Mouse (Mus musculus): ENCODE data around the gene Cd3e. TPM values are rescaled to one million over a fixed set of nuclear protein-coding genes. Genes with fewer than 3 reads are reported as not detected.

The Cd3e gene
- total and polyA plus RNA-seq, 2 experiments: 0.09 to 0.82 TPM

DNA sequence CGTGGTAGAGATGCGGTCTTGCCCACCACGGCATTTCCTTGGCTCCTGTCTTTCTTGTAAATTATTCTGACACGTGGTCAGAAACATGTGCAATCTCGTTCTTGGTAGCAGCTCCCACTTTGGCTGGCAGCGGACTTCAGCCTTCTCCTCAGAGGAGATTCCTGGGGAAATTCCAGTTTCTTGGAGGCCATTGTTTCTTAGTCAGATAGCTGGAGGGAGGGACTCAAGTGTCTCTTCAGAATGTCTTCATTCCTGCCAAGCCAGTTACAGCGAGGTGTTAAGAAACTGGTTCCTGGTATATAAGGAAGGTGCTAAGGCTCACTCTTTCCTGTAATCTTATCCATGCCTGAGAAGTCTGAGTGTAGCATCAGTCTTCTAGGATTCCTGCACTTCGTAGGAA lies 17.9 kb upstream of the Cd3e start:
- peaks cover 15% of the 10 kb centered on the region for H3K4me1 ChIP-seq (ENCODE audit: control insufficient read depth, insufficient read depth, low read length)
- H3K27ac ChIP-seq (replicated peaks; ENCODE audit: insufficient read depth, low read depth, low read length): no peak overlapping the region
- 85% methylated on average over 8 of the region's 8 CpGs for WGBS
- TF ChIP-seq POLR2A (IDR thresholded peaks at IDR 0.05; ENCODE audit: extremely low read depth, insufficient read depth, low read length) (no peak), CTCF (IDR thresholded peaks at IDR 0.05; ENCODE audit: low read depth, low read length) (no peak)
- H3K4me3 ChIP-seq (ENCODE audit: insufficient read depth, low read depth, low read length): no peak overlapping the region
- no peak overlapping the region for H3K9ac ChIP-seq (ENCODE audit: low read depth, low read length)
- DNase-seq (ENCODE audit: extremely low read depth, low read depth, low spot score): no peak
- no peaks in the 10 kb centered on the region for H3K36me3 ChIP-seq (ENCODE audit: control insufficient read depth, insufficient read depth, low read length)
- H3K79me2 ChIP-seq (ENCODE audit: control insufficient read depth, insufficient read depth, low read length): no peaks in the 10 kb centered on the region
- H3K27me3 ChIP-seq (ENCODE audit: control insufficient read depth, insufficient read depth, low read length): no peaks in the 10 kb centered on the region

DNA sequence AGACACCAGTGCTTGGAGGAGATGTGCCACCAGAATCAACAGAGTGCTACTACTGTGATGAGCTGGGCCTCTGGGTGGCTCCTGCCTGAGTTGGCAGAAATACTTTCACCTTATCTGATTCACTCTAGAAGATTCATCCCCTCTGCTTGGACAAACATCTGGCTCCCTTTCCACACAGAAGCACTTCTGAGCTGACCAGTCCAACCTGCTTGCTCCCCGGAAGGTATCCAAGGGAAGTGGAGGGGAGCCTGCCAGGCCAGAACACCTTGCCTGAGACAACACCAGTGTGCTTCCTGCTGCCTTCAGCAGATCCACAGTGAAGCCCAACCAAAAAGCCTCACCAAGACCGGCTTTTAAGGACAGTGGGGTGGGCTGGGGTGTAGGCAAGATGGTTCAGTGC lies 14.8 kb upstream of the Cd3e start:
- TF ChIP-seq CTCF (IDR thresholded peaks at IDR 0.05; ENCODE audit: low read depth, low read length) (no peak), POLR2A (IDR thresholded peaks at IDR 0.05; ENCODE audit: extremely low read depth, insufficient read depth, low read length) (no peak)
- H3K27me3 ChIP-seq (ENCODE audit: control insufficient read depth, insufficient read depth, low read length): no peaks in the 10 kb centered on the region
- no peak overlapping the region for H3K9ac ChIP-seq (ENCODE audit: low read depth, low read length)
- peak; percentile 12 for DNase-seq (ENCODE audit: extremely low read depth, low read depth, low spot score)
- no peak overlapping the region for H3K27ac ChIP-seq (replicated peaks; ENCODE audit: insufficient read depth, low read depth, low read length)
- no peaks in the 10 kb centered on the region for H3K36me3 ChIP-seq (ENCODE audit: control insufficient read depth, insufficient read depth, low read length)
- H3K4me3 ChIP-seq (ENCODE audit: insufficient read depth, low read depth, low read length): no peak overlapping the region
- no peaks in the 10 kb centered on the region for H3K79me2 ChIP-seq (ENCODE audit: control insufficient read depth, insufficient read depth, low read length)
- WGBS: 80% methylated on average over 2 of the region's 2 CpGs
- H3K4me1 ChIP-seq (ENCODE audit: control insufficient read depth, insufficient read depth, low read length): no peaks in the 10 kb centered on the region; the same call in 1 of the 2 replicates

DNA sequence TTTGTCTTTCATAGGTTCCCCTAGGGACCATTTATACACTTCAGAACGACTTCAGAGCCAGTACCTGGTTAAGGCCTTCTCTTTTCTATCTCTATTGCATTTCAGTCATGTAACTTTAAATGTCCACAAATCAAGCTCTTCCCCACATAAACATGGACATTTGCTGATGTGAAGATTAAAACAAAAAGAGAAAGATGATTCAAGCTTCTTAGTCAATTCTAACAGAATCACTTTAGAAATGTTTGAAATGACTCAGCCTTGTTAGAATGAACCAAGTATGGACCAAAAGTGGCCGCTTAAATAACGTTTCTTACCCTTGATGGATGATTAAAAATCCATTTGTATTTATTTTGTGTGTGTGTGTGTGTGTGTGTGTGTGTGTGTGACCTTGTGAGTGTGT lies 14.2 kb upstream of the Cd3e start:
- Histone ChIP-seq H3K27me3 (ENCODE audit: control insufficient read depth, insufficient read depth, low read length) (no peaks in the 10 kb centered on the region), H3K4me3 (ENCODE audit: insufficient read depth, low read depth, low read length) (no peak overlapping the region), H3K79me2 (ENCODE audit: control insufficient read depth, insufficient read depth, low read length) (no peaks in the 10 kb centered on the region), H3K27ac (replicated peaks; ENCODE audit: insufficient read depth, low read depth, low read length) (no peak overlapping the region), H3K9ac (ENCODE audit: low read depth, low read length) (no peak overlapping the region), H3K4me1 (ENCODE audit: control insufficient read depth, insufficient read depth, low read length) (no peaks in the 10 kb centered on the region; the same call in 1 of the 2 replicates), H3K36me3 (ENCODE audit: control insufficient read depth, insufficient read depth, low read length) (no peaks in the 10 kb centered on the region)
- TF ChIP-seq CTCF (IDR thresholded peaks at IDR 0.05; ENCODE audit: low read depth, low read length) (no peak), POLR2A (IDR thresholded peaks at IDR 0.05; ENCODE audit: extremely low read depth, insufficient read depth, low read length) (no peak)
- DNase-seq (ENCODE audit: extremely low read depth, low read depth, low spot score): no peak
- WGBS: 66% methylated on average over 3 of the region's 3 CpGs

DNA sequence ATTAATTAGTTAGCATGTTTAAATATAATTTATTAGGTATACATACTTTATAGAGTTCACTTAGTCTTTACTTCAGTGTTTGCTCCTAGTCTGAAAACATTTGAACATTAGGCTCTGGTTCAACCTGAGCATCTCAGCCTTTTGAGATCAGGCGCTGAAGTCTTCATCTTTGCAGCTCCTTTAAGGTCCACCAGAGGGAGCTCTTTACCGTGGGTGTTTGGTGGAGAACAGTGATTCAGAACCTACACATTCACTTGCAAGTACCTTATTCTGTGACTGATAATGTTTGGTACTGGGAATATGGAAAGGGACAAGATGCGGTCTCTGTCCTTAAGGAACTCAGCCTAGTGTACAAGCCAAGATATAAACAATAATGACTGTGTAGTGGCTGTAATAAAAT lies 13.4 kb upstream of the Cd3e start:
- DNase-seq (ENCODE audit: extremely low read depth, low read depth, low spot score): peak; percentile 69
- no peak overlapping the region for H3K27ac ChIP-seq (replicated peaks; ENCODE audit: insufficient read depth, low read depth, low read length)
- H3K27me3 ChIP-seq (ENCODE audit: control insufficient read depth, insufficient read depth, low read length): no peaks in the 10 kb centered on the region
- H3K9ac ChIP-seq (ENCODE audit: low read depth, low read length): no peak overlapping the region
- no peaks in the 10 kb centered on the region for H3K36me3 ChIP-seq (ENCODE audit: control insufficient read depth, insufficient read depth, low read length)
- TF ChIP-seq CTCF (IDR thresholded peaks at IDR 0.05; ENCODE audit: low read depth, low read length) (peak; percentile 53), POLR2A (IDR thresholded peaks at IDR 0.05; ENCODE audit: extremely low read depth, insufficient read depth, low read length) (no peak)
- no peaks in the 10 kb centered on the region for H3K79me2 ChIP-seq (ENCODE audit: control insufficient read depth, insufficient read depth, low read length)
- WGBS: 9% methylated on average over 3 of the region's 3 CpGs
- no peak overlapping the region for H3K4me3 ChIP-seq (ENCODE audit: insufficient read depth, low read depth, low read length)
- no peaks in the 10 kb centered on the region; the same call in 1 of the 2 replicates for H3K4me1 ChIP-seq (ENCODE audit: control insufficient read depth, insufficient read depth, low read length)

DNA sequence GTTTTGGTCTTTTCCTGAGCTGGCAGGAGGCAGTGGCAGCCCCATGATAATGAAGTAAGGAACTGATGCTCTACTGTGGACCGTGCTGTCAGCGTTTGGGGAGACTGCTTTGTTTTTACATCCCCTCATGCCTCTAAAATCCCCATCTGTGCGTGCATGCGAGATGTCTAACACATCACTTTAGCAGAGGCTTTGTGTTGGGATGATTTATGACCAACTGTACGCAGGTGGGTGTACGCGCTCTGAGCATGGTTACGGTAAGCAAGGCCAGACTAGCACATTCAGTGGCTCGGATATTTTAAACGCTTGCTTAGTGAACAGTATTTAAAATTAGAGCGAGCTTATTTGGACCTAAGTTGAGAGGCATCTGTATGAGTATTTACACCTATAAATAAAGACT lies 8.6 kb upstream of the Cd3e start:
- WGBS: 87% methylated on average over 11 of the region's 11 CpGs
- Histone ChIP-seq H3K4me3 (ENCODE audit: insufficient read depth, low read depth, low read length) (no peak overlapping the region), H3K9ac (ENCODE audit: low read depth, low read length) (no peak overlapping the region), H3K27ac (replicated peaks; ENCODE audit: insufficient read depth, low read depth, low read length) (no peak overlapping the region), H3K27me3 (ENCODE audit: control insufficient read depth, insufficient read depth, low read length) (no peaks in the 10 kb centered on the region), H3K4me1 (ENCODE audit: control insufficient read depth, insufficient read depth, low read length) (no peaks in the 10 kb centered on the region), H3K79me2 (ENCODE audit: control insufficient read depth, insufficient read depth, low read length) (no peaks in the 10 kb centered on the region), H3K36me3 (ENCODE audit: control insufficient read depth, insufficient read depth, low read length) (no peaks in the 10 kb centered on the region)
- TF ChIP-seq CTCF (IDR thresholded peaks at IDR 0.05; ENCODE audit: low read depth, low read length) (no peak), POLR2A (IDR thresholded peaks at IDR 0.05; ENCODE audit: extremely low read depth, insufficient read depth, low read length) (no peak)
- no peak for DNase-seq (ENCODE audit: extremely low read depth, low read depth, low spot score)

DNA sequence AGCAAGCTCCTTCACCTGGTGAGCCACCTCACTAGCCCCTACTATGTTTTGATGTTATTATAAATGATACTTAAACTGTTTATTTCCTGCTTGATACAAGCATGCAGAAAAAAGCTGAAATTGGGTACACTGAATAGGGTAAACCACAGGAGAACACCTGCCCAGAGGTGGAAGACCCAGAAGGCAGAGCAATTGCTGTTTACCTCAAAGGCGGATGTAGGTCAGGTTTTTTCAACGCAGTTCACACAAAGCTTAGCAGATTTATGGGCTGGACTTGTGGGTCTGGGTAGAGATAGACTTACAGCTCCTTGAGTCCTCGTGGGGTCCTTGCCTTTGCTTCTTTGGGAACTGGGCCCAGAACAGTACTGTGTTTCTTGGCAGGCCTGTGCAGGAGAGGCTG lies 6.4 kb upstream of the Cd3e start:
- no peak overlapping the region for H3K9ac ChIP-seq (ENCODE audit: low read depth, low read length)
- no peak for DNase-seq (ENCODE audit: extremely low read depth, low read depth, low spot score)
- no peaks in the 10 kb centered on the region for H3K79me2 ChIP-seq (ENCODE audit: control insufficient read depth, insufficient read depth, low read length)
- TF ChIP-seq CTCF (IDR thresholded peaks at IDR 0.05; ENCODE audit: low read depth, low read length): no peak
- TF ChIP-seq POLR2A (IDR thresholded peaks at IDR 0.05; ENCODE audit: extremely low read depth, insufficient read depth, low read length): no peak
- WGBS: 75% methylated on average over 3 of the region's 3 CpGs
- no peak overlapping the region for H3K4me3 ChIP-seq (ENCODE audit: insufficient read depth, low read depth, low read length)
- no peaks in the 10 kb centered on the region for H3K36me3 ChIP-seq (ENCODE audit: control insufficient read depth, insufficient read depth, low read length)
- no peaks in the 10 kb centered on the region for H3K4me1 ChIP-seq (ENCODE audit: control insufficient read depth, insufficient read depth, low read length)
- H3K27ac ChIP-seq (replicated peaks; ENCODE audit: insufficient read depth, low read depth, low read length): no peak overlapping the region
- no peaks in the 10 kb centered on the region for H3K27me3 ChIP-seq (ENCODE audit: control insufficient read depth, insufficient read depth, low read length)

Measured in liver, adult 2 months (tissue).